Mouse (Mus musculus) hindbrain, embryonic 13.5 days (tissue): ENCODE measurements around the gene Ces2c. TPM values are rescaled to one million over a fixed set of nuclear protein-coding genes. Genes with fewer than 3 reads are reported as not detected.
"Not testable (repeated sequence)": the region's sequence is repeated elsewhere in the genome, so short reads cannot be mapped to it uniquely, and the experiment has no call there.

Source experiments
- ATAC-seq: fragments of 200-750 bp; cut with Nextera tagmentation; 2 replicates; pipeline ENCODE4 v1.8.0; 2017; ENCODE audit warnings: moderate TSS enrichment; ENCODE audit not compliant: low FRiP score
- H3K27ac ChIP-seq: fragments of 300-500 bp; sonication (generic); 2 replicates; pipeline ENCODE4 v1.5.1; 2015; ENCODE audit warnings: inconsistent platforms, mild to moderate bottlenecking, moderate library complexity
- H3K27me3 ChIP-seq: fragments of 300-500 bp; sonication (generic); 2 replicates; pipeline ENCODE4 v1.6.1; 2015; ENCODE audit warnings: mild to moderate bottlenecking, inconsistent platforms
- H3K36me3 ChIP-seq: fragments of 300-500 bp; sonication (generic); 2 replicates; pipeline ENCODE4 v1.6.1; 2015; ENCODE audit warnings: mild to moderate bottlenecking, inconsistent platforms
- H3K4me1 ChIP-seq: fragments of 300-500 bp; sonication (generic); replicated peaks from 2 replicates; pipeline ENCODE4 v1.6.1; 2015; ENCODE audit warnings: inconsistent platforms
- H3K4me2 ChIP-seq: fragments of 300-500 bp; sonication (generic); 2 replicates; pipeline ENCODE4 v1.6.1; 2015; ENCODE audit warnings: inconsistent platforms, mild to moderate bottlenecking, moderate library complexity
- H3K4me3 ChIP-seq: fragments of 300-500 bp; sonication (generic); 2 replicates; pipeline ENCODE4 v1.5.1; 2015; ENCODE audit warnings: mild to moderate bottlenecking, inconsistent platforms
- H3K9ac ChIP-seq: fragments of 300-500 bp; sonication (generic); 2 replicates; pipeline ENCODE4 v1.6.1; 2015; ENCODE audit warnings: mild to moderate bottlenecking, inconsistent platforms
- H3K9me3 ChIP-seq: fragments of 300-500 bp; sonication (generic); 2 replicates; pipeline ENCODE4 v1.6.1; 2016; ENCODE audit warnings: inconsistent platforms
- WGBS: fragments of 180-500 bp; shearing (Covaris S2); methylation state at CpG from one replicate; pipeline ENCODE4 v1.1.7; 2015; 5-methylcytosine and 5-hydroxymethylcytosine counted together
- polyA plus RNA-seq: library from polyadenylated mRNA; unstranded; fragments of >200 nt; fragmentation: Nextera tagmentation; extraction: Ambion mirVana; gene quantifications from 2 replicates; pipeline ENCODE4 v1.2.1, GENCODE M21; 2015

The Ces2c gene
- polyA plus RNA-seq, result not detected in 2 replicates

GRCm38 (mm10) chr8:104846831-104847230, at the start of gene Ces2c:
Gene Ces2c (plus strand): TSS chr8:104847068.
- ATAC-seq, result no peak
- no peaks in the 10 kb centered on the region for H3K4me1 ChIP-seq
- no peak within 1 kb of the TSS for H3K27ac ChIP-seq
- no peak within 1 kb of the TSS for H3K4me3 ChIP-seq
- H3K36me3 ChIP-seq, result no peaks in the 10 kb centered on the region
- 79% methylated on average over 3 of the region's 3 CpGs for WGBS
- no peaks in the 10 kb centered on the region for H3K27me3 ChIP-seq
- no peak within 1 kb of the TSS for H3K4me2 ChIP-seq
- H3K9ac ChIP-seq, result no peak within 1 kb of the TSS
- no peaks in the 10 kb centered on the region for H3K9me3 ChIP-seq

GRCm38 (mm10) chr8:104799385-104799784, 47.5 kb upstream of the Ces2c start:
- H3K27ac ChIP-seq, result no peak overlapping the region
- no peaks in the 10 kb centered on the region for H3K36me3 ChIP-seq
- no peaks in the 10 kb centered on the region for H3K27me3 ChIP-seq
- H3K4me1 ChIP-seq, result no peaks in the 10 kb centered on the region
- H3K4me2 ChIP-seq, result no peak overlapping the region
- ATAC-seq, result no peak
- no peak overlapping the region for H3K4me3 ChIP-seq
- WGBS, result 94% methylated on average over 1 of the region's 1 CpGs
- H3K9me3 ChIP-seq, result no peaks in the 10 kb centered on the region
- no peak overlapping the region for H3K9ac ChIP-seq

GRCm38 (mm10) chr8:104806127-104806526, 40.7 kb upstream of the Ces2c start:
- Histone ChIP-seq H3K9me3 (no peaks in the 10 kb centered on the region), H3K4me2 (no peak overlapping the region), H3K27me3 (no peaks in the 10 kb centered on the region), H3K36me3 (no peaks in the 10 kb centered on the region), H3K4me1 (no peaks in the 10 kb centered on the region), H3K4me3 (no peak overlapping the region), H3K27ac (no peak overlapping the region), H3K9ac (no peak overlapping the region)
- ATAC-seq, result no peak
- 26% methylated on average over 2 of the region's 2 CpGs for WGBS

- no peak for ATAC-seq
- Histone ChIP-seq H3K27me3 (no peaks in the 10 kb centered on the region), H3K4me3 (no peak overlapping the region), H3K27ac (no peak overlapping the region), H3K36me3 (no peaks in the 10 kb centered on the region), H3K9ac (no peak overlapping the region), H3K9me3 (no peaks in the 10 kb centered on the region), H3K4me2 (no peak overlapping the region), H3K4me1 (no peaks in the 10 kb centered on the region)
- 92% methylated on average over 7 of the region's 7 CpGs for WGBS
Measured at GRCm38 (mm10) chr8:104808542-104809413, 38.1 kb upstream of the Ces2c start.

- Histone ChIP-seq H3K36me3 (no peaks in the 10 kb centered on the region), H3K4me2 (no peak overlapping the region), H3K27ac (no peak overlapping the region), H3K27me3 (no peaks in the 10 kb centered on the region), H3K9ac (no peak overlapping the region), H3K4me3 (no peak overlapping the region), H3K4me1 (no peaks in the 10 kb centered on the region), H3K9me3 (no peaks in the 10 kb centered on the region)
- ATAC-seq, result no peak
- WGBS, result 97% methylated on average over 3 of the region's 3 CpGs
Measured at GRCm38 (mm10) chr8:104809436-104809835, 37.4 kb upstream of the Ces2c start.

GRCm38 (mm10) chr8:104826912-104827311, 20.0 kb upstream of the Ces2c start:
- Histone ChIP-seq H3K9ac (no peak overlapping the region), H3K4me1 (no peaks in the 10 kb centered on the region), H3K4me3 (no peak overlapping the region), H3K27me3 (no peaks in the 10 kb centered on the region), H3K9me3 (no peaks in the 10 kb centered on the region), H3K4me2 (no peak overlapping the region), H3K27ac (no peak overlapping the region), H3K36me3 (no peaks in the 10 kb centered on the region)
- ATAC-seq, result no peak
- WGBS, result 81% methylated on average over 1 of the region's 1 CpGs

- WGBS, result 73% methylated on average over 3 of the region's 3 CpGs
- no peak overlapping the region for H3K4me2 ChIP-seq
Measured at GRCm38 (mm10) chr8:104828221-104828620, 18.6 kb upstream of the Ces2c start.

GRCm38 (mm10) chr8:104831440-104831839, 15.4 kb upstream of the Ces2c start, which contains the start of gene Ces2b:
Gene Ces2b (plus strand): TSS chr8:104831572.
- Histone ChIP-seq H3K9ac (no peak within 1 kb of the TSS), H3K27me3 (no peaks in the 10 kb centered on the region)
- WGBS, result 78% methylated on average over 5 of the region's 5 CpGs

More at GRCm38 (mm10) chr8:104828221-104828620, 18.6 kb upstream of the Ces2c start:
- Histone ChIP-seq H3K4me1 (no peaks in the 10 kb centered on the region), H3K27ac (no peak overlapping the region), H3K36me3 (no peaks in the 10 kb centered on the region), H3K4me3 (no peak overlapping the region), H3K9ac (no peak overlapping the region), H3K27me3 (no peaks in the 10 kb centered on the region), H3K9me3 (no peaks in the 10 kb centered on the region)
- ATAC-seq, result no peak

GRCm38 (mm10) chr8:104841360-104842078, 5.3 kb upstream of the Ces2c start:
- WGBS, result 92% methylated on average over 3 of the region's 3 CpGs
- ATAC-seq, result no peak
- Histone ChIP-seq H3K27ac (no peak overlapping the region), H3K4me3 (no peak overlapping the region), H3K36me3 (no peaks in the 10 kb centered on the region), H3K4me2 (no peak overlapping the region), H3K27me3 (no peaks in the 10 kb centered on the region), H3K4me1 (no peaks in the 10 kb centered on the region), H3K9ac (no peak overlapping the region), H3K9me3 (no peaks in the 10 kb centered on the region)

More at GRCm38 (mm10) chr8:104831440-104831839, 15.4 kb upstream of the Ces2c start, which contains the start of gene Ces2b:
- no peaks in the 10 kb centered on the region for H3K9me3 ChIP-seq
- no peaks in the 10 kb centered on the region for H3K4me1 ChIP-seq
- H3K36me3 ChIP-seq, result no peaks in the 10 kb centered on the region
- H3K27ac ChIP-seq, result no peak within 1 kb of the TSS
- no peak for ATAC-seq
- no peak within 1 kb of the TSS for H3K4me2 ChIP-seq
- no peak within 1 kb of the TSS for H3K4me3 ChIP-seq

- ATAC-seq, result no peak
- Histone ChIP-seq H3K9ac (no peak overlapping the region), H3K4me1 (no peaks in the 10 kb centered on the region), H3K27ac (no peak overlapping the region), H3K36me3 (no peaks in the 10 kb centered on the region), H3K4me3 (no peak overlapping the region), H3K9me3 (no peaks in the 10 kb centered on the region), H3K27me3 (no peaks in the 10 kb centered on the region), H3K4me2 (no peak overlapping the region)
- WGBS, result 84% methylated on average over 4 of the region's 4 CpGs
Measured at GRCm38 (mm10) chr8:104847741-104848462, 1.0 kb downstream of the Ces2c start.

- no CpG with 5 or more reads among the region's 4 CpGs for WGBS
- H3K4me2 ChIP-seq, H3K9ac ChIP-seq, H3K27ac ChIP-seq, H3K27me3 ChIP-seq, H3K36me3 ChIP-seq, H3K9me3 ChIP-seq, H3K4me3 ChIP-seq, H3K4me1 ChIP-seq, ATAC-seq: not testable (repeated sequence)
Measured at GRCm38 (mm10) chr8:104866844-104867531, 20.1 kb downstream of the Ces2c start.

- H3K9me3 ChIP-seq, ATAC-seq: not testable (repeated sequence)
Measured at GRCm38 (mm10) chr8:104868876-104869275, 22.0 kb downstream of the Ces2c start.

More at GRCm38 (mm10) chr8:104868876-104869275, 22.0 kb downstream of the Ces2c start:
- not testable (repeated sequence) for H3K4me1 ChIP-seq, H3K27ac ChIP-seq, H3K4me2 ChIP-seq, H3K4me3 ChIP-seq, H3K27me3 ChIP-seq, H3K36me3 ChIP-seq, H3K9ac ChIP-seq
- no CpG with 5 or more reads among the region's 2 CpGs for WGBS
